Mouse (Mus musculus) intestine, embryonic 15.5 days (tissue): ENCODE data around the gene AC170998.1. TPM values are rescaled to one million over a fixed set of nuclear protein-coding genes. Genes with fewer than 3 reads are reported as not detected.

ENCODE experiments used
- ATAC-seq: fragments of 200-750 bp; cut with Nextera tagmentation; 2 replicates; pipeline ENCODE4 v1.8.0; 2017; ENCODE audit warnings: moderate TSS enrichment, moderate library complexity
- H3K27ac ChIP-seq: fragments of 300-500 bp; sonication (generic); 2 replicates; pipeline ENCODE4 v1.5.1; 2015; ENCODE audit warnings: mild to moderate bottlenecking, inconsistent platforms
- H3K27me3 ChIP-seq: fragments of 300-500 bp; sonication (generic); replicated peaks from 2 replicates; pipeline ENCODE4 v1.6.1; 2015; ENCODE audit warnings: inconsistent platforms
- H3K36me3 ChIP-seq: fragments of 300-500 bp; sonication (generic); 2 replicates; pipeline ENCODE4 v1.6.1; 2015; ENCODE audit warnings: inconsistent platforms
- H3K4me1 ChIP-seq: fragments of 300-500 bp; sonication (generic); replicated peaks from 2 replicates; pipeline ENCODE4 v1.6.1; 2015; ENCODE audit warnings: inconsistent platforms
- H3K4me2 ChIP-seq: fragments of 300-500 bp; sonication (generic); replicated peaks from 2 replicates; pipeline ENCODE4 v1.6.1; 2015; ENCODE audit warnings: mild to moderate bottlenecking, inconsistent platforms
- H3K4me3 ChIP-seq: fragments of 300-500 bp; sonication (generic); replicated peaks from 2 replicates; pipeline ENCODE4 v1.5.1; 2015; ENCODE audit warnings: inconsistent platforms
- H3K9ac ChIP-seq: fragments of 300-500 bp; sonication (generic); 2 replicates; pipeline ENCODE4 v1.6.1; 2015; ENCODE audit warnings: inconsistent platforms
- H3K9me3 ChIP-seq: fragments of 300-500 bp; sonication (generic); 2 replicates; pipeline ENCODE4 v1.6.1; 2016; ENCODE audit warnings: inconsistent platforms
- WGBS: fragments of 180-500 bp; shearing (Covaris S2); methylation state at CpG from one replicate; pipeline ENCODE4 v1.1.7; 2015; 5-methylcytosine and 5-hydroxymethylcytosine counted together
- polyA plus RNA-seq: library from polyadenylated mRNA; unstranded; fragments of >200 nt; fragmentation: Nextera tagmentation; extraction: Ambion mirVana; gene quantifications from 2 replicates; pipeline ENCODE4 v1.2.1, GENCODE M21; 2015

AC170998.1 gene
- 2.1 and 2.4 TPM in 2 replicates for polyA plus RNA-seq

DNA sequence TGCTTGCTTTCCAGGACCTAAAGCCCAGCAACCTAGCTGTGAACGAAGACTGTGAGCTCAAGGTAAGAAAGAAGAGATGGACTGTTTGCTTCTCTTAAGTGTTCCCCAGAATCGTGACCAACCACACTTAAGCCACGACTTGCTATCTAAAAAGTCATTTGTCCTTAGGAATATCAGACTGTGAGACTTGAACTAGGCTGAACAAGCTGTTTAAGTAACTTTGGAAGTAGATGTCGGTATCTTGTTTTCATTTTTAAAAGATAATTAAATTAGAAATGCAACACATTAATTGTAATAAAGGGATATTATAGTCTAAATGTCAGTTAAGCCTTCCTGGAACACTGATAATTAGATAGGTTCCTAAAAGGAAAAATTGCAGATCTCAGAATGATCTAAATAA lies at the start of gene AC170998.1:
Gene AC170998.1 (plus strand): TSS at position 301 of the 400 bp plus-strand sequence.
- no peak within 1 kb of the TSS for H3K9ac ChIP-seq
- H3K4me3 ChIP-seq, result no peak within 1 kb of the TSS
- H3K27ac ChIP-seq, result no peak within 1 kb of the TSS
- no peaks in the 10 kb centered on the region for H3K9me3 ChIP-seq
- no peak for ATAC-seq
- 0 out of 2 replicates have a peak, but pooled peaks cover under 1% of the 10 kb centered on the region for H3K4me1 ChIP-seq
- peaks cover 34% of the 10 kb centered on the region for H3K36me3 ChIP-seq
- no peak within 1 kb of the TSS for H3K4me2 ChIP-seq
- 93% methylated on average over 4 of the region's 4 CpGs for WGBS
- H3K27me3 ChIP-seq, result no peaks in the 10 kb centered on the region

DNA sequence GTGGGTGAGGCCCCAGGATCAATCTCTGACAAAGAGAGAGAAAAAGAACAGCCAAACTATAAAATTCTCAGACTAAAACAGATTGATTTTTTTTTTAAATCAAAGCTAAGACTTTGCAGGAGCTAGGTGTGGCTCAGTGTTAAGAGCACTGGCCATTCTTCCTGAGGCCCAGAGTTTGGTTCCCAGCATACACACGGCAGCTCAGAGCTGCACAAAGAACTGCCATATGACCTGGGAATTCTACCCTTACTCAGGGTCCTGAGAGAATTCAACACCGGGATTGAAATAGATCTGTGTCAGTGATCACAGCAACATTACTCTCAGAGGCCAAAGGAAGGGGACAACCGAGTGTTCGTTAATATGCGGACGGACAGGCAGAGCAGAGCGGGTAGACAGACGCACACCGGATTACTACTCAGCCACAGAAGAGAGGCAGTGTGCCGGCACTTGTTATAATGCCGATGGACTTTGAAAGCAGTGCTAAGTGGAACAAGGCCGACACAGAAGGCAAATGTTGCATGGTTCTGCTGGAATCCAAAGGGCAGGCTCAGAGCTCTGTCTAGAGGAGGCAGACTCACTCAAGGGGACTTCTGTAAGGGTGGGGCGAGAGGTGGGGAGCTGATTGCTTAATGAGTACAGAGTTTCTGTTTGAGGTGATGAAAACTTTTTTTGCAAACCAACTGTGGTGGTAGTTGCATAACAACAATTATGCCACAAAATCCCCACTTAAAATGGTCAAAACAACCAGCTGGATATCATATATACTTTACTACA lies 43.4 kb upstream of the AC170998.1 start:
- no peaks in the 10 kb centered on the region for H3K36me3 ChIP-seq
- peak; percentile 94 for ATAC-seq
- no peak overlapping the region for H3K9ac ChIP-seq
- H3K4me3 ChIP-seq, result no peak overlapping the region
- whole genome bisulfite sequencing, result 71% methylated on average over 13 of the region's 13 CpGs
- H3K27me3 ChIP-seq, result no peaks in the 10 kb centered on the region
- no peak overlapping the region for H3K4me2 ChIP-seq
- peak overlapping the region; percentile 71 for H3K27ac ChIP-seq
- H3K4me1 ChIP-seq, result no peaks in the 10 kb centered on the region
- no peaks in the 10 kb centered on the region for H3K9me3 ChIP-seq

GRCm38 (mm10) chr17:28683601-28684000 lies 42.3 kb upstream of the AC170998.1 start:
- H3K4me3 ChIP-seq, result no peak overlapping the region
- H3K4me2 ChIP-seq, result no peak overlapping the region
- no peak for ATAC-seq
- H3K9me3 ChIP-seq, result no peaks in the 10 kb centered on the region
- H3K27ac ChIP-seq, result peak overlapping the region; percentile 71; the same call in 1 of the 2 replicates
- H3K9ac ChIP-seq, result no peak overlapping the region
- 44% methylated on average over 1 of the region's 1 CpGs for WGBS
- H3K4me1 ChIP-seq, result no peaks in the 10 kb centered on the region
- no peaks in the 10 kb centered on the region for H3K27me3 ChIP-seq
- H3K36me3 ChIP-seq, result no peaks in the 10 kb centered on the region

GRCm38 (mm10) chr17:28684631-28685030 lies 41.3 kb upstream of the AC170998.1 start:
- Histone ChIP-seq H3K27me3 (no peaks in the 10 kb centered on the region), H3K4me1 (peaks cover 7% of the 10 kb centered on the region), H3K9ac (no peak overlapping the region), H3K27ac (no peak overlapping the region), H3K9me3 (no peaks in the 10 kb centered on the region), H3K4me3 (no peak overlapping the region), H3K4me2 (no peak overlapping the region), H3K36me3 (no peaks in the 10 kb centered on the region)
- WGBS, result 83% methylated on average over 19 of the region's 19 CpGs
- ATAC-seq, result no peak

GRCm38 (mm10) chr17:28687354-28687753 lies 38.5 kb upstream of the AC170998.1 start:
- Histone ChIP-seq H3K9me3 (no peaks in the 10 kb centered on the region), H3K36me3 (no peaks in the 10 kb centered on the region), H3K4me3 (no peak overlapping the region), H3K4me1 (peaks cover 12% of the 10 kb centered on the region), H3K27ac (no peak overlapping the region), H3K4me2 (no peak overlapping the region), H3K27me3 (no peaks in the 10 kb centered on the region), H3K9ac (no peak overlapping the region)
- 34% methylated on average over 4 of the region's 4 CpGs for WGBS
- no peak for ATAC-seq

- Histone ChIP-seq H3K9ac (peak within 1 kb of the TSS; percentile 59), H3K4me2 (peak within 1 kb of the TSS; percentile 89), H3K4me1 (peaks cover 23% of the 10 kb centered on the region), H3K9me3 (no peaks in the 10 kb centered on the region), H3K27ac (peak within 1 kb of the TSS; percentile 91), H3K27me3 (no peaks in the 10 kb centered on the region), H3K36me3 (no peaks in the 10 kb centered on the region), H3K4me3 (peak within 1 kb of the TSS; percentile 100)
- WGBS, result 9% methylated on average over 40 of the region's 40 CpGs
- ATAC-seq, result no peak
Measured at GRCm38 (mm10) chr17:28689586-28690283, 36.1 kb upstream of the AC170998.1 start, which contains the start of gene Slc26a8. TSS of gene Slc26a8 (minus strand) at chr17:28690233.

- Histone ChIP-seq H3K36me3 (no peaks in the 10 kb centered on the region), H3K9ac (peak within 1 kb of the TSS; percentile 96), H3K4me2 (peak within 1 kb of the TSS; percentile 89), H3K4me1 (peaks cover 26% of the 10 kb centered on the region), H3K27me3 (no peaks in the 10 kb centered on the region), H3K4me3 (peak within 1 kb of the TSS; percentile 100), H3K9me3 (no peaks in the 10 kb centered on the region), H3K27ac (peak within 1 kb of the TSS; percentile 98)
- under 1% methylated on average over 82 of the region's 86 CpGs for WGBS
- peak; percentile 95 for ATAC-seq
Measured at GRCm38 (mm10) chr17:28690776-28691686, 34.9 kb upstream of the AC170998.1 start, which contains the start of gene Mapk14. TSS of gene Mapk14 (plus strand) at chr17:28691329.

GRCm38 (mm10) chr17:28691687-28692340 lies 34.1 kb upstream of the AC170998.1 start:
- Histone ChIP-seq H3K9ac (peak overlapping the region; percentile 96), H3K27ac (peak overlapping the region; percentile 98), H3K4me1 (peaks cover 33% of the 10 kb centered on the region), H3K36me3 (no peaks in the 10 kb centered on the region), H3K4me3 (peak overlapping the region; percentile 100), H3K27me3 (no peaks in the 10 kb centered on the region), H3K9me3 (no peaks in the 10 kb centered on the region), H3K4me2 (peak overlapping the region; percentile 55)
- peak; percentile 37 for ATAC-seq
- under 1% methylated on average over 53 of the region's 53 CpGs for WGBS

DNA sequence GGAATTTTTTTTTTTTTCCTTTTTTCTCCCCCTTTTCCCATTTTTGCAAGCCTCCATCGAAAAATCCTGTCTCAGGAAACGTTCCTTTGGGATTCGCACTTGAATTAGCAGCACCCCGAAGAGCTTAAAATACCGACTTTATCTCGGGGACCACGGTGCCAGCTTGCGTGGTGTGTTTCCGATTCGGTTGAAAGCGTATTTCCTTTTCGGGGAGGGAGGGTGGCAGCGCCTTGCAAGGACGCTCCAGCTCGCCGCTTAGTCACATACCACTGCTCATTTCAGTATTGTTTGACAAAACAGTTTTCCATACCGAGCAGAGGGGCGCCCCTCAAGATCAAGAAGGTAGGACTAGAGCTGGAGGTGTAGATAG lies 33.6 kb upstream of the AC170998.1 start:
- peak overlapping the region; percentile 100 for H3K4me3 ChIP-seq
- H3K36me3 ChIP-seq, result no peaks in the 10 kb centered on the region
- ATAC-seq, result no peak
- no peaks in the 10 kb centered on the region for H3K9me3 ChIP-seq
- peak overlapping the region; percentile 98 for H3K27ac ChIP-seq
- H3K9ac ChIP-seq, result peak overlapping the region; percentile 96
- under 1% methylated on average over 18 of the region's 18 CpGs for WGBS
- peaks cover 38% of the 10 kb centered on the region for H3K4me1 ChIP-seq
- peak overlapping the region; percentile 55 for H3K4me2 ChIP-seq
- H3K27me3 ChIP-seq, result no peaks in the 10 kb centered on the region

DNA sequence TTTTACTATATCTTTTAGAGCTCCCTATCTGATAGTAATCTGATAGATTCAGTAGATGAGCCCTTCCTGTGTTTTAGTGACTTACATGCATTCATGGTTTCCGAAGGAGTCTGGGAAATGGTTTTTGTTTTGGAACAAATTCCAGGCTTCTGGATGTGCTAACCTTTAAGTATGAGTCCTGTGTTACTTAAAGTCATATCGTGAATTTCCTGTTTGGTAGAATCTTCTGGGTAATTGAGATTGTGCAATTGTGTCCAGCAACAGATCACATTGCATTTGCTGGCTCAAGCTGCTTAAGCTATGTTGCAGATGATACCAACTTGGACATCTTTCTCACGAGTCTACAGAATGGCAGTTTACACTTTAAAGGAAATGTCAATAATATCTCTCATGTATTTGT lies 32.8 kb upstream of the AC170998.1 start:
- Histone ChIP-seq H3K36me3 (no peaks in the 10 kb centered on the region), H3K4me3 (peak overlapping the region; percentile 100), H3K4me2 (peak overlapping the region; percentile 55), H3K27ac (peak overlapping the region; percentile 98; the same call in 1 of the 2 replicates), H3K27me3 (no peaks in the 10 kb centered on the region), H3K9me3 (no peaks in the 10 kb centered on the region), H3K9ac (peak overlapping the region; percentile 96), H3K4me1 (peaks cover 45% of the 10 kb centered on the region)
- WGBS, result 14% methylated on average over 3 of the region's 3 CpGs
- no peak for ATAC-seq

DNA sequence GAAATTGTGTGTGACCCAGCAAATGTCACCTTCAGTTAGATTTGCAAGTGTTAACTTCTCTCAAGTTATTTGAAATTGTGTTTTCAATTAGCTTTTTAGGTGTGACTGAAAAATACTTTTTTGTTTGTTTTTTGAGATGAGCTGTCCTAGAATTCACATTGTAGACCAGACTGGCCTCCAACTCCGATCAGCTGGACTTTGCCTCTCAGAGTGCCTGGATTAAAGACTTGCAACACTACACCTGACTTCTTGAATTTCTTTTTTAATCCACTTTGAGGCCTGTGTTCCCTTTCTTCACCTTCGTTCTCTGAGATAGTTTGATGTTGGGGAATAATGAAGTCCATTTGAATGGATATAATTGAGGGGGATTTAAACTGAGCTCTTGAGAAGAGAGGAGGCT lies 31.8 kb upstream of the AC170998.1 start:
- no peak overlapping the region for H3K27ac ChIP-seq
- H3K9me3 ChIP-seq, result no peaks in the 10 kb centered on the region
- H3K36me3 ChIP-seq, result no peaks in the 10 kb centered on the region
- H3K4me2 ChIP-seq, result no peak overlapping the region
- peaks cover 43% of the 10 kb centered on the region for H3K4me1 ChIP-seq
- WGBS, result 53% methylated on average over 2 of the region's 2 CpGs
- no peak overlapping the region for H3K4me3 ChIP-seq
- no peaks in the 10 kb centered on the region for H3K27me3 ChIP-seq
- ATAC-seq, result no peak
- H3K9ac ChIP-seq, result no peak overlapping the region
